Mouse (Mus musculus): ENCODE results near the gene Hnrnph3. TPM values are rescaled to one million over a fixed set of nuclear protein-coding genes. Genes with fewer than 3 reads are reported as not detected.

The Hnrnph3 gene
- polyA plus RNA-seq, 1 experiment, result 12.4 TPM

GRCm38 (mm10) chr10:63032267-63032666, 8.2 kb upstream of the Hnrnph3 start:
- DNase-seq (ENCODE audit: low read depth), result no peak

- DNase-seq (ENCODE audit: low read depth), result no peak
Measured at GRCm38 (mm10) chr10:63028396-63028795, 4.4 kb upstream of the Hnrnph3 start.

- no peak for DNase-seq (ENCODE audit: low read depth)
Measured at GRCm38 (mm10) chr10:63027376-63028161, 3.6 kb upstream of the Hnrnph3 start.

DNA sequence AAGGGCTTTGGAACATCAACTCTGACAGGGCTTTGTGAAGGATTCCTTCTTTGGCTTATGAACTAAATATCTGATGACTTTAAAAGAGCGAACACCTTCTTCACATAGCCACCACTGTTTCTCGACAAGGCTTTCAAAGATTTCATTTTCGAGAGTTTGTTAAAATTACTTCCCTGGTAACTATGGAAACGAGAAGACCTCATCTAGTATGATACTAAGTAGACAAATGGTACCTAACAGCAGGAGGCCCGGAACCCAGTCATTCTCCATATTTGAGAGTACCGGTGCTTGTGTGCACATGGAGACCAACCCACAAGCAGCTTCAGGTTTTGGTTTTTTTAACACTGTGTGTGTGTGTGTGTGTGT, 2.8 kb upstream of the Hnrnph3 start:
- DNase-seq (ENCODE audit: low read depth), result no peak

DNA sequence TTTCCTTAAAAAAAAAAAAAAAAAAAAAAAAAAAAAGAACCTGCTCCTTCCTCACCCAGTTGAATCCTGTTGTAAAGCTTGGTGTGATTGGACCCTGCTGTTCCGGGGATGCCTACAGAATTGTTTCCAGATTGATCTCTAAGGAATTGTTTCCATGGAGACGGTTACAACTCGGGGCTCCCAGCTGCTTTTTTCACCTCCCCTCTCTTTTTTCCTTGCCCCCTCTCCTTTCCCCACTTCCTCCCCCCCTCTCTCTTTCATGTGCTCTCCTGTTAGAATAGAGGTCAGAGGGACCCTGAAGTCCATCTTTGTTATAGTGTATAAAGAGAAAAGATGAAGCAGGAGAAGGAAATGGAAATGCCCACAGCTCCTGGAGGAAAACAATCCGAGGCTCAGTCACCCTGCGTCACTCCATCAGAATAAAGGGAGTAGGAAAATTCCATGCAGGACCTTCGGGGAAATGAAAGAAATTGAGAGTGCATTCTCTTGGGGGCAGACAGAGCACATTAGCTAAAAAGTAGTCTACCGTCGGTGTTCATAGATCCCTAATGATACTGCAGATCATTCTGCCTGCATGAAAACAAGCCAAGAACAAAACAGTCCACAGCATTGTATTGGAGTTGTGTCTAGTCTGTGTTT, 2.3 kb upstream of the Hnrnph3 start:
- no peak for DNase-seq (ENCODE audit: low read depth)

DNA sequence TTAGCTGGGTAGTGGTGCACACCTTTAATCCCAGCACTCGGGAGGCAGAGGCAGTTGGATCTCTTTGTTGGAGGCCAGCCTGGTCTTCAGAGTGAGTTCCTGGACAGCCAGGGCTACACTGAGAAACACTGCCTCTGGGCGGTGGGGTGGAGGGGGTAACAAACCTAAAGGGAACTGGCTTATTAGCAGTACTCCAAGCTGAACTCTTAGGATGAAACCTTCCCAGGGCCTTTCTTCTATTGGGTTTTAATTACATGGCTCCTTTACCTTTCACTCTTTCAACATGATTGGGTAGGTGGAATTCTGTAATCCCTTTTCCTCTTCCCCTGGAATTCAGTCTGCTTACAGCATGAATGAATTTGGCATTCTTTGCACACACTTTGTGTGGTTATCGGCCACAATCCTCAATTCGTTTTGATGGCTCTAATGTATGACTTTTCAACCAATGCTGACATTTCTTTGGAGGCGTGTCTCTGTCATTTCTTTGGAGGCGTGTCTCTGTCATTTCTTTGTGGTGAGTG, 1.5 kb upstream of the Hnrnph3 start:
- no peak for DNase-seq (ENCODE audit: low read depth)

DNA sequence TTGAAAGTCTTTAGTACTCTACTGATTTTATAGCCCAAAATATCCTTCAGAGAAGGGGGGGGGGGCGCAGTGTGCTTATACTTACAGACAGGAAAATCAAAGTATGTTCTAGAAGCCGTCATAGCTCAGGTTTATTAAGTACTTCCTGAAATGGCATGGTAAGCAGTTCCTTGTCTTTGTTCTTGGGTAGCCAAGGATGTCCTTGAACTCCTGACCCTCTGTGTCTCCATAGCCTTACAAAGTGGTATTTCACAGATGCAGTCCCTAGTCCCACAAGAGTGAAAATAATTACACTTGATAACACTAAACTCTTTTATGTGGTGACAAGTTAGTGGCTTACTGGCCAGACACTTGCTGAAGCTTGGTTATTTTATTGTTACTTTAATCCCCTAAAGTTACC, 999 bp upstream of the Hnrnph3 start:
- DNase-seq (ENCODE audit: low read depth), result no peak

DNA sequence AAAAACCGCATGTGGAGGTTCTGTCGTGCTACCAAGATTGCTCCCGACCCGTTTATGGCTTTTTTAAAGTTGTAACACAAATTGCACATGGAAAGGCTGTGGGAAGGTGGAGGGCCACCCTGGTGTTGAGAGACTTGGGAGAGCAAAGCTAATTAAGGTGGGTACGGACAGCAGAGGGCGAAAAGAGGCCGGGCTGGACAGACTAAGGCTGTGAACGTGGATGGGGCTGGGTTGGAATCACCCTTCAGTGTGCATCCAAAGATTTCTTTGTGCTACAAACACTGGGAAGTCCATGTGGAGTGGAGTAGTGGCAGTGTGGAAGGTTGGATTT, 528 bp upstream of the Hnrnph3 start:
- DNase-seq (ENCODE audit: low read depth), result no peak

DNA sequence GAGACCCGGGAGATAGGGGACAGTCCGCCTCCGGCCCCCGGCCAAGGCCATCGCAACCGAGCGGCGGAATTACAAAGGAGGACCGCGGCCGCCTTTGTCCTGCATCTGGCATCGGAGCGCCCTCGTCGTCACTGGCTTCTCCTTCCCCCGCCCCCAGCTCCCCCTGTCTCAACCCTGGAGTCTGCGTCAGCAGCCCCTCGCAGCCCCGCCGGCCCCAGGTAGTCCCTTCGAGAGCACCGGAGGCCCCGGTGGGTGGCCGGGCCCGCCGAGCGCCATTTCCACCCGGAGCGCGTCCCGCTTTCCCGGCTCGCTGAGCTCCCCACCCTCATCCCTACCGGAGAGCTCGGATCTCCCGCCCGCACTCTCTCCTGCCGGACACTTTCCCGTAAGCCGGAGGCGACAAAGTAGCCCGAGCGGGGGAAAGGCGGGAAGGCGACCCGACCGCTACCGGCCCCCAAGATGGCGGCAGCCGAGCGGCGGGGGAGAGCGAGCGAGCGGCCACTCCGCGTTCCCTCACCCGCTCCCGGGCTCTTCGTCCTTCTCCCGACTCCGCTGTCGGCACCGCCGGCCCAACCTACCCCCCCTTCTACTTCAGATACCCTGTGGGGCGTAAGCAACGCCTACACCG, 782 bp downstream of the Hnrnph3 start:
- DNase-seq (ENCODE audit: low read depth), result no peak

GRCm38 (mm10) chr10:63022541-63023120, 1.4 kb downstream of the Hnrnph3 start:
- no peak for DNase-seq (ENCODE audit: low read depth)

- no peak for DNase-seq (ENCODE audit: low read depth)
Measured at GRCm38 (mm10) chr10:63021702-63022101, 2.3 kb downstream of the Hnrnph3 start.

- no peak for DNase-seq (ENCODE audit: low read depth)
Measured at GRCm38 (mm10) chr10:63019304-63019703, 4.7 kb downstream of the Hnrnph3 start.

DNA sequence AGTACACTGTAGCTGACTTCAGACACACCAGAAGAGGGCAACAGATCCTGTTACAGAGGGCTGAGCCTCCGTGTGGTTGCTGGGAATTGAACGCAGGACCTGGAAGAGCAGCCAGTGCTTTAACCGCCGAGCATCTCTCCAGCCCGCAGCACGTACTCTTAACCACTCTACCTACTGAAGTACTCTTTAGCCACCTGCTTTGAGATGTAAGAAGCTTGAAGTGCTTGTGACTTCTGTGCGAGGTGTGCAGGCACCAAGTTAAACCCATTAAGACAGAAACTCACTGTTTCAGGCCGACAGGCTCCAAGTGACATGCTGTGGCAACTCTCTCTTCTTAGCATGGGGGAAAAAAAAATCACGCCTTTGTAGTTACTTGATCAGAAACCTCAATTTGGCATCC, 9.8 kb downstream of the Hnrnph3 start:
- DNase-seq (ENCODE audit: low read depth), result no peak

GRCm38 (mm10) chr10:63013476-63013875, 10.5 kb downstream of the Hnrnph3 start:
- DNase-seq (ENCODE audit: low read depth), result no peak

DNA sequence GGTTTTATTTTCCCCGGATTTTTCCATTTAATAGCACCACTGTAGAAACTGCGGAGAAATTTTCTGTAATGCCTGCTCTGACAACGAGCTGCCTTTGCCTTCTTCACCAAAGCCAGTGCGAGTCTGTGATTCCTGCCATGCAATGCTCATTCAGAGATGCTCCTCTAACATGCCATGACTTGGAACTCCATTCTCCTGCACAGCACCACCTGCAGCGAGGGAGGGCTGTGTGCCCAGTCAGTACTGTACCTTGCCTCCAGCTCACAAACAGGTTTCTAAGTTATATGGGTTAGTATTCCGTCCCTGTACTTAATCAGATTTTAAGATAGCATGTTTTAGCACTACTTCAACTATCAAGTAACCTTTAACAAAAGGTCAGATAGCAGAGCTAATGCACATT, 12.5 kb downstream of the Hnrnph3 start:
- DNase-seq (ENCODE audit: low read depth), result no peak

DNA sequence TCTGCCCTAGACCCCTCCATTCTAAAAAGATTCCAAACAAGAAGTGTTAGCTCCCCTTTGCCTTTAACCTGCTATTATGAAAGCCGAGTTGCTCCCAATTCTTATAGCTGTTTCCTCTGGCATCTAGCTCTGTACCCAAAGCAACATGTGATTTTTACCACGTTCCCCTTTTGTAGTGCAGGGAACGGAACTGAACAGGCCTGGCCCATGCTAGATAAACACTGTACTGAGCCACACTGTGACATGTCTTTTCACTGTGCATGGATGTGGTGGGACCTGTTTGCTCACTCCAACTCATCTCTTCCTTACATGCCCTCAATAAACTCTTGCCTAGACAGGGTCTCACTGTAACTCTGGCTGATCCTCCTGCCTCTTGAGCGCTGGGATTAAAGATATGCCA, 13.7 kb downstream of the Hnrnph3 start:
- no peak for DNase-seq (ENCODE audit: low read depth)

DNA sequence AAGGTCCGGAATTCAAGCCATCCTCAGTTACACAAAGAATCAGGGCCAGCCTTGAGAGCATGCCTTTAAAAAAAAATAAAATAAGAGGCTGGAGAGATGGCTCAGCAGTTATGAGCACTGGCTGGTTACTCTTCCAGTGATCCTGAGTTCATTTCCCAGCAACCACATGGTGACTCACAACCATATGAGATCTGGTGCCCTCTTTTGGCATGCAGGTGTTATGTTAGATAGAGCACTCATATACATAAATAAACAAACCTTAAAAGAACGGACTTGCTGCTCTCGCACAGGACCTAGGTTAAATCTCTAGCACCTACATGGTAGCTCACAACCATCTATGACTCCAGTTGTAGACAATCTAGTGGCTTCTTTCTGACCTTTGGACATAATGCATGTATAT, 15.8 kb downstream of the Hnrnph3 start:
- no peak for DNase-seq (ENCODE audit: low read depth)

- no peak for DNase-seq (ENCODE audit: low read depth)
Measured at GRCm38 (mm10) chr10:63004556-63004955, 19.5 kb downstream of the Hnrnph3 start.

DNA sequence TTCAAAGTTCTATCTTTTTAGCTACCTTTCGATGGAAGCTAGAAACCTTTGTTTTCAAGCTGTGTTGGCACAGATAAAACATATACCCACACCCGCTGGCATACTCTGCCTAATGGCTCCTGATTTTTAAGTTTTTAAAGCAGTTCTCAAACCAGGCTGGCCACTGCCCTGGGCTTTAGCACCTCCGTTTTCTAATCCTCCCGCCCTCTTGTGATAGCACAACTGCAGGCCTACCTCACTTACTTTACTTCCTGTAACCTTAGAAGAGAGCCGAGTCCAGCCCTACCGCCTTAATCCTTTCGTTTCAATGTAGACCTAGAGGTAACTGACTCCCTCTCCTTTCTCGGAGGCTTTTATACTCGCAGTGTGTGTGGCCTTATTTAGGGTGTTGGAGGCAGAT, 20.8 kb downstream of the Hnrnph3 start:
- no peak for DNase-seq (ENCODE audit: low read depth)

- no peak for DNase-seq (ENCODE audit: low read depth)
Measured at GRCm38 (mm10) chr10:63000584-63000983, 23.4 kb downstream of the Hnrnph3 start.

DNA sequence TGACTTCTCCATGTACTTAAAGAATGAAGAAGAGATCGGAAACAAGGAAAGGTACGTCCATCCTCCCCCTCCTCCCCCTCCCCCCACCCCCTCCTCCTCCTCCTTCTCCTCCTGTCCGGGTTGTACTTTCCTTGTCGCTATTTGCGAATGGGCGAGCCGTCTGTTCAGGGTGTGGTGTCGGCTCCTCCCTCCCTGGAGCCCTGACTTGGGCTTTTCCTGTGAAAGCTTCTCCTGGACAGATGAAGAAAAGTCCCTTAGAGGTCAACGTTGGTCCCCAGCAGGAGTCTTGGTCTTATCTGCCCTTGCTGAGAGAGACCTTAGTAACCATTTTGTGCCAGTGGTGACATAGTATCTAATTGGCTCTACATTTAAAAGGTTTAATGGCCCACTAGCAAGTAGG, 30.0 kb downstream of the Hnrnph3 start:
- no peak for DNase-seq (ENCODE audit: low read depth)

GRCm38 (mm10) chr10:62990636-62991035, 33.4 kb downstream of the Hnrnph3 start:
- DNase-seq (ENCODE audit: low read depth), result no peak

GRCm38 (mm10) chr10:62987341-62987740, 36.7 kb downstream of the Hnrnph3 start:
- no peak for DNase-seq (ENCODE audit: low read depth)

Measured in gonadal fat pad, adult 2 months (tissue).